Mouse (Mus musculus): ENCODE measurements at regions not wholly inside any gene's neighbourhood (a gene's known extent, or its start where the extent isn't known, plus 50 kb on each side); places are given as distances from the start of the nearest gene placed in this dataset.

DNA sequence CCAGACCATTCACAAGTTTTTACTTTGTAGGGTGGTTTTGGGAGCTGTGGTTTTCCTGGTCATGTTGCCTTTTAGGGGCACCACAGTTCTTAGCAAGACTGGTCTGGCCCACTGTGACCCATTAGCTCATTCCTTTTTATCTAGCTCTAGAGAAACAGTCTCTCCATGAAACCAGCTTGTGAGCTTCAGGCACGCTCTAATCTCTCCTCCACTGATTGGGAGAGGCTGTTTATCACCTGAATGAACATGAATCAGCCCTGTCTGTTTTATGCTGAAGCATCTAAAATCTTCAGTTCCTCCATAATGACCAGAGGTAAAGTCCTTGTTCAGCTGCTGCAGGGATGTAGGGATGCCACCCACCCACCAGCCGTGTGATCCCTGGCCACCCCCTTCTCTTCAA is 80.1 kb upstream of the Ctnnb1 start:
- no peak for TF ChIP-seq CEBPB (IDR thresholded peaks at IDR 0.05; ENCODE audit: insufficient read depth, poor library complexity, severe bottlenecking)
- TF ChIP-seq POLR2AphosphoS2 (IDR thresholded peaks at IDR 0.05; ENCODE audit: insufficient read length, low read depth), result no peak
- no peak for TF ChIP-seq E2F4 (IDR thresholded peaks at IDR 0.05; ENCODE audit: insufficient read depth)
- TF ChIP-seq POLR2A (IDR thresholded peaks at IDR 0.05; ENCODE audit: insufficient read length, low read depth), result no peak
- no peak for TF ChIP-seq MAX (IDR thresholded peaks at IDR 0.05; ENCODE audit: low read depth)
- TF ChIP-seq USF1 (IDR thresholded peaks at IDR 0.05; ENCODE audit: low read depth), result no peak
- no peak for TF ChIP-seq TCF12 (IDR thresholded peaks at IDR 0.05; ENCODE audit: insufficient read depth, poor library complexity, severe bottlenecking)
- TF ChIP-seq MYOD1 (IDR thresholded peaks at IDR 0.05; ENCODE audit: control insufficient read depth in 1 of 3, insufficient read length in 2 of 3, low read depth in 2 of 3), result no peak
- no peak for TF ChIP-seq REST (IDR thresholded peaks at IDR 0.05; ENCODE audit: insufficient read depth, insufficient read length)
- no peak for TF ChIP-seq TCF3 (IDR thresholded peaks at IDR 0.05; ENCODE audit: insufficient read length, low read depth)
